Mouse (Mus musculus): Measurements from ENCODE around the gene Hist2h2aa1. TPM values are rescaled to one million over a fixed set of nuclear protein-coding genes. Genes with fewer than 3 reads are reported as not detected.
"Not testable (repeated sequence)": the region's sequence is repeated elsewhere in the genome, so short reads cannot be mapped to it uniquely, and the experiment has no call there.

Gene Hist2h2aa1
- polyA plus RNA-seq, 1 experiment from 2014 or later, result 24.8 TPM

GRCm38 (mm10) chr3:96219661-96220130 lies 25.6 kb upstream of the Hist2h2aa1 start, which contains the start of the genes Bola1 and Hist2h2ab:
TSS of gene Bola1 (minus strand) at chr3:96219709.
TSS of gene Hist2h2ab (plus strand) at chr3:96219865.
- H3K4me1 ChIP-seq, result peaks cover 16% of the 10 kb centered on the region
- H3K27me3 ChIP-seq, result no peaks in the 10 kb centered on the region
- H3K27ac ChIP-seq, result peak within 1 kb of the TSS; percentile 99
- under 1% methylated on average over 35 of the region's 37 CpGs for WGBS
- H3K9ac ChIP-seq, result peak within 1 kb of the TSS; percentile 74
- H3K36me3 ChIP-seq, result no peaks in the 10 kb centered on the region
- H3K4me3 ChIP-seq, result peak within 1 kb of the TSS; percentile 57
- ATAC-seq (ENCODE audit: insufficient number of reproducible peaks, low FRiP score, low TSS enrichment, low read depth), result peak; percentile 90
- peak within 1 kb of the TSS; percentile 75 for H3K4me2 ChIP-seq
- H3K9me3 ChIP-seq, result no peaks in the 10 kb centered on the region

- H3K27me3 ChIP-seq; ATAC-seq (ENCODE audit: insufficient number of reproducible peaks, low FRiP score, low TSS enrichment, low read depth); H3K36me3 ChIP-seq; H3K9me3 ChIP-seq: not testable (repeated sequence)
- peak overlapping the region; percentile 99 for H3K27ac ChIP-seq
- H3K4me1 ChIP-seq, result peaks cover 16% of the 10 kb centered on the region
- peak overlapping the region; percentile 74 for H3K9ac ChIP-seq
- peak overlapping the region; percentile 75 for H3K4me2 ChIP-seq
- under 1% methylated on average over 36 of the region's 47 CpGs for WGBS
- peak overlapping the region; percentile 57 for H3K4me3 ChIP-seq
Measured at GRCm38 (mm10) chr3:96220131-96220764, 25.0 kb upstream of the Hist2h2aa1 start.

GRCm38 (mm10) chr3:96220765-96221639 lies 24.3 kb upstream of the Hist2h2aa1 start, which contains the start of the genes Hist2h2ac and Hist2h2be:
TSS of gene Hist2h2ac (minus strand) at chr3:96220880.
TSS of gene Hist2h2be (plus strand) at chr3:96221119.
- Histone ChIP-seq H3K27me3 (no peaks in the 10 kb centered on the region), H3K4me3 (peak within 1 kb of the TSS; percentile 57), H3K9me3 (no peaks in the 10 kb centered on the region), H3K36me3 (no peaks in the 10 kb centered on the region), H3K9ac (peak within 1 kb of the TSS; percentile 74), H3K4me1 (peaks cover 16% of the 10 kb centered on the region), H3K27ac (peak within 1 kb of the TSS; percentile 99), H3K4me2 (peak within 1 kb of the TSS; percentile 75)
- ATAC-seq (ENCODE audit: insufficient number of reproducible peaks, low FRiP score, low TSS enrichment, low read depth), result peak; percentile 87
- under 1% methylated on average over 43 of the region's 43 CpGs for WGBS

- Histone ChIP-seq H3K9me3 (no peaks in the 10 kb centered on the region), H3K27me3 (no peaks in the 10 kb centered on the region), H3K9ac (peak overlapping the region; percentile 57; the same call in 1 of the 2 replicates), H3K4me3 (peak overlapping the region; percentile 57), H3K27ac (peak overlapping the region; percentile 99), H3K4me2 (peak overlapping the region; percentile 75), H3K36me3 (no peaks in the 10 kb centered on the region), H3K4me1 (peaks cover 16% of the 10 kb centered on the region)
- WGBS, result 20% methylated on average over 9 of the region's 9 CpGs
- ATAC-seq (ENCODE audit: insufficient number of reproducible peaks, low FRiP score, low TSS enrichment, low read depth), result no peak
Measured at GRCm38 (mm10) chr3:96221640-96222038, 23.7 kb upstream of the Hist2h2aa1 start.

GRCm38 (mm10) chr3:96222774-96223173 lies 22.5 kb upstream of the Hist2h2aa1 start:
- no peaks in the 10 kb centered on the region for H3K27me3 ChIP-seq
- no peak overlapping the region for H3K4me3 ChIP-seq
- H3K4me2 ChIP-seq, result no peak overlapping the region
- H3K27ac ChIP-seq, result no peak overlapping the region
- no peaks in the 10 kb centered on the region for H3K36me3 ChIP-seq
- WGBS, result 83% methylated on average over 4 of the region's 4 CpGs
- peaks cover 16% of the 10 kb centered on the region for H3K4me1 ChIP-seq
- no peak for ATAC-seq (ENCODE audit: insufficient number of reproducible peaks, low FRiP score, low TSS enrichment, low read depth)
- no peaks in the 10 kb centered on the region for H3K9me3 ChIP-seq
- no peak overlapping the region for H3K9ac ChIP-seq

GRCm38 (mm10) chr3:96225421-96225820 lies 19.9 kb upstream of the Hist2h2aa1 start:
- 62% methylated on average over 2 of the region's 2 CpGs for WGBS
- Histone ChIP-seq H3K27me3 (no peaks in the 10 kb centered on the region), H3K4me3 (no peak overlapping the region), H3K36me3 (no peaks in the 10 kb centered on the region), H3K4me1 (peaks cover 9% of the 10 kb centered on the region), H3K9ac (no peak overlapping the region), H3K9me3 (no peaks in the 10 kb centered on the region), H3K27ac (no peak overlapping the region), H3K4me2 (no peak overlapping the region)
- ATAC-seq (ENCODE audit: insufficient number of reproducible peaks, low FRiP score, low TSS enrichment, low read depth), result no peak

GRCm38 (mm10) chr3:96226695-96227648 lies 18.3 kb upstream of the Hist2h2aa1 start:
- WGBS, result 56% methylated on average over 8 of the region's 8 CpGs
- no peak overlapping the region for H3K9ac ChIP-seq
- H3K27ac ChIP-seq, result no peak overlapping the region
- ATAC-seq (ENCODE audit: insufficient number of reproducible peaks, low FRiP score, low TSS enrichment, low read depth), result no peak
- peaks cover 2% of the 10 kb centered on the region for H3K4me1 ChIP-seq
- no peak overlapping the region for H3K4me3 ChIP-seq
- H3K9me3 ChIP-seq, result no peaks in the 10 kb centered on the region
- no peaks in the 10 kb centered on the region for H3K27me3 ChIP-seq
- no peak overlapping the region for H3K4me2 ChIP-seq
- H3K36me3 ChIP-seq, result no peaks in the 10 kb centered on the region

- Histone ChIP-seq H3K4me1 (no peaks in the 10 kb centered on the region), H3K9ac (no peak overlapping the region), H3K27ac (no peak overlapping the region), H3K4me2 (no peak overlapping the region), H3K36me3 (no peaks in the 10 kb centered on the region), H3K4me3 (no peak overlapping the region), H3K27me3 (no peaks in the 10 kb centered on the region), H3K9me3 (no peaks in the 10 kb centered on the region)
- no peak for ATAC-seq (ENCODE audit: insufficient number of reproducible peaks, low FRiP score, low TSS enrichment, low read depth)
- 54% methylated on average over 2 of the region's 2 CpGs for WGBS
Measured at GRCm38 (mm10) chr3:96228828-96229227, 16.5 kb upstream of the Hist2h2aa1 start.

- H3K4me1 ChIP-seq, result no peaks in the 10 kb centered on the region
- no peaks in the 10 kb centered on the region for H3K36me3 ChIP-seq
- no peak for ATAC-seq (ENCODE audit: insufficient number of reproducible peaks, low FRiP score, low TSS enrichment, low read depth)
- H3K4me3 ChIP-seq, result no peak overlapping the region
- H3K9me3 ChIP-seq, result no peaks in the 10 kb centered on the region
- no peak overlapping the region for H3K27ac ChIP-seq
- 65% methylated on average over 2 of the region's 2 CpGs for WGBS
- H3K27me3 ChIP-seq, result no peaks in the 10 kb centered on the region
- H3K9ac ChIP-seq, result no peak overlapping the region
- no peak overlapping the region for H3K4me2 ChIP-seq
Measured at GRCm38 (mm10) chr3:96230404-96230803, 14.9 kb upstream of the Hist2h2aa1 start.

GRCm38 (mm10) chr3:96230910-96231757 lies 14.2 kb upstream of the Hist2h2aa1 start:
- no peaks in the 10 kb centered on the region for H3K27me3 ChIP-seq
- no peaks in the 10 kb centered on the region for H3K36me3 ChIP-seq
- 76% methylated on average over 4 of the region's 4 CpGs for WGBS
- H3K4me3 ChIP-seq, result no peak overlapping the region
- no peaks in the 10 kb centered on the region for H3K4me1 ChIP-seq
- no peak overlapping the region for H3K4me2 ChIP-seq
- H3K27ac ChIP-seq, result no peak overlapping the region
- no peak for ATAC-seq (ENCODE audit: insufficient number of reproducible peaks, low FRiP score, low TSS enrichment, low read depth)
- H3K9me3 ChIP-seq, result no peaks in the 10 kb centered on the region
- no peak overlapping the region for H3K9ac ChIP-seq

Data from limb, embryonic 15.5 days (tissue).